Mouse (Mus musculus): ENCODE measurements around the gene Tubal3. TPM values are rescaled to one million over a fixed set of nuclear protein-coding genes. Genes with fewer than 3 reads are reported as not detected.
"Not testable (repeated sequence)": the region's sequence is repeated elsewhere in the genome, so short reads cannot be mapped to it uniquely, and the experiment has no call there.

Gene Tubal3
- total RNA-seq (2021) = not detected
- long read RNA-seq, experiment 1 = 0 reads
- long read RNA-seq, experiment 2 = 0 reads

GRCm38 (mm10) chr13:3917571-3918311 is at the start of gene Tubal3, which contains the start of gene Net1:
Tubal3 (plus strand) TSS chr13:3918274.
Net1 (minus strand) TSS chr13:3918220.
- peak; percentile 92 for DNase-seq

GRCm38 (mm10) chr13:3869901-3870300 is 48.2 kb upstream of the Tubal3 start:
- no peak for DNase-seq

- no peak for DNase-seq
Measured at GRCm38 (mm10) chr13:3872832-3873231, 45.2 kb upstream of the Tubal3 start.

- no peak for DNase-seq
Measured at GRCm38 (mm10) chr13:3876448-3876847, 41.6 kb upstream of the Tubal3 start.

- no peak for DNase-seq
Measured at GRCm38 (mm10) chr13:3877185-3877584, 40.9 kb upstream of the Tubal3 start.

- DNase-seq = no peak
Measured at GRCm38 (mm10) chr13:3877679-3878220, 40.3 kb upstream of the Tubal3 start.

GRCm38 (mm10) chr13:3886663-3887062 is 31.4 kb upstream of the Tubal3 start:
- no peak for DNase-seq

GRCm38 (mm10) chr13:3889111-3889510 is 29.0 kb upstream of the Tubal3 start:
- DNase-seq = no peak

- DNase-seq = no peak
Measured at GRCm38 (mm10) chr13:3890061-3890460, 28.0 kb upstream of the Tubal3 start.

- no peak for DNase-seq
Measured at GRCm38 (mm10) chr13:3891479-3892087, 26.5 kb upstream of the Tubal3 start.

GRCm38 (mm10) chr13:3892601-3893000 is 25.5 kb upstream of the Tubal3 start:
- no peak for DNase-seq

GRCm38 (mm10) chr13:3893126-3893734 is 24.8 kb upstream of the Tubal3 start:
- DNase-seq = peak; percentile 97

GRCm38 (mm10) chr13:3894549-3894948 is 23.5 kb upstream of the Tubal3 start:
- DNase-seq = no peak

GRCm38 (mm10) chr13:3895397-3895980 is 22.6 kb upstream of the Tubal3 start:
- no peak for DNase-seq

GRCm38 (mm10) chr13:3896032-3896431 is 22.0 kb upstream of the Tubal3 start:
- no peak for DNase-seq

GRCm38 (mm10) chr13:3896913-3897312 is 21.2 kb upstream of the Tubal3 start:
- peak; percentile 81 for DNase-seq

- not testable (repeated sequence) for DNase-seq
Measured at GRCm38 (mm10) chr13:3898202-3898601, 19.9 kb upstream of the Tubal3 start.

- no peak for DNase-seq
Measured at GRCm38 (mm10) chr13:3899301-3899700, 18.8 kb upstream of the Tubal3 start.

GRCm38 (mm10) chr13:3907151-3907696 is 10.8 kb upstream of the Tubal3 start:
- DNase-seq = no peak

- no peak for DNase-seq
Measured at GRCm38 (mm10) chr13:3908262-3908661, 9.8 kb upstream of the Tubal3 start.

- no peak for DNase-seq
Measured at GRCm38 (mm10) chr13:3910356-3910755, 7.7 kb upstream of the Tubal3 start.

GRCm38 (mm10) chr13:3913504-3913903 is 4.6 kb upstream of the Tubal3 start:
- DNase-seq = no peak

Data from adrenal gland, postnatal 10 days (tissue).